Mouse (Mus musculus) testis, postnatal 10 days (tissue): ENCODE measurements around the gene Nlgn1.

Source experiments
- DNase-seq: peaks from one replicate; pipeline ENCODE4 v3.0.0; 2021; ENCODE audit warnings: low spot score

Nlgn1 gene

GRCm38 (mm10) chr3:26201410-26201809, 130.8 kb downstream of the Nlgn1 start:
- no peak for DNase-seq

- DNase-seq, result no peak
Measured at GRCm38 (mm10) chr3:26194970-26195369, 137.3 kb downstream of the Nlgn1 start.

- DNase-seq, result no peak
Measured at GRCm38 (mm10) chr3:26181013-26181412, 151.2 kb downstream of the Nlgn1 start.

GRCm38 (mm10) chr3:26175371-26175770, 156.9 kb downstream of the Nlgn1 start:
- DNase-seq, result no peak

GRCm38 (mm10) chr3:26174257-26174656, 158.0 kb downstream of the Nlgn1 start:
- no peak for DNase-seq

- no peak for DNase-seq
Measured at GRCm38 (mm10) chr3:26173613-26174012, 158.6 kb downstream of the Nlgn1 start.

GRCm38 (mm10) chr3:26166711-26167110, 165.5 kb downstream of the Nlgn1 start:
- no peak for DNase-seq

GRCm38 (mm10) chr3:26153782-26154181, 178.5 kb downstream of the Nlgn1 start:
- peak; percentile 70 for DNase-seq

GRCm38 (mm10) chr3:26153036-26153741, 179.1 kb downstream of the Nlgn1 start:
- DNase-seq, result peak; percentile 50

GRCm38 (mm10) chr3:26152510-26153035, 179.7 kb downstream of the Nlgn1 start:
- DNase-seq, result peak; percentile 48

- DNase-seq, result no peak
Measured at GRCm38 (mm10) chr3:26151351-26152020, 180.8 kb downstream of the Nlgn1 start.

- no peak for DNase-seq
Measured at GRCm38 (mm10) chr3:26146174-26146573, 186.1 kb downstream of the Nlgn1 start.

- no peak for DNase-seq
Measured at GRCm38 (mm10) chr3:26145441-26145840, 186.8 kb downstream of the Nlgn1 start.

- no peak for DNase-seq
Measured at GRCm38 (mm10) chr3:26141590-26141989, 190.7 kb downstream of the Nlgn1 start.

- no peak for DNase-seq
Measured at GRCm38 (mm10) chr3:26134839-26135651, 197.2 kb downstream of the Nlgn1 start.

GRCm38 (mm10) chr3:26130919-26131318, 201.3 kb downstream of the Nlgn1 start:
- DNase-seq, result no peak

GRCm38 (mm10) chr3:26129455-26129854, 202.8 kb downstream of the Nlgn1 start:
- DNase-seq, result no peak

- DNase-seq, result no peak
Measured at GRCm38 (mm10) chr3:26117071-26117470, 215.2 kb downstream of the Nlgn1 start.

GRCm38 (mm10) chr3:26106361-26106760, 225.9 kb downstream of the Nlgn1 start:
- DNase-seq, result no peak

GRCm38 (mm10) chr3:26105528-26105927, 226.7 kb downstream of the Nlgn1 start:
- DNase-seq, result no peak

GRCm38 (mm10) chr3:26102271-26102670, 230.0 kb downstream of the Nlgn1 start:
- DNase-seq, result no peak

GRCm38 (mm10) chr3:26095551-26095950, 236.7 kb downstream of the Nlgn1 start:
- no peak for DNase-seq

- no peak for DNase-seq
Measured at GRCm38 (mm10) chr3:26069366-26069765, 262.9 kb downstream of the Nlgn1 start.
